Mouse (Mus musculus) forebrain, embryonic 11.5 days (tissue): ENCODE results near the gene As3mt. TPM values are rescaled to one million over a fixed set of nuclear protein-coding genes. Genes with fewer than 3 reads are reported as not detected.
"Not testable (repeated sequence)": the region's sequence is repeated elsewhere in the genome, so short reads cannot be mapped to it uniquely, and the experiment has no call there.

Source experiments
- ATAC-seq: fragments of 200-750 bp; cut with Nextera tagmentation; replicated peaks from 2 replicates; pipeline ENCODE4 v1.8.0; 2017; ENCODE audit warnings: moderate TSS enrichment; ENCODE audit not compliant: low FRiP score
- DNase-seq: peaks from one replicate; pipeline ENCODE4 v3.0.0-alpha.2; 2017; ENCODE audit warnings: low spot score
- H3K27ac ChIP-seq: fragments of 300-500 bp; sonication (generic); 2 replicates; pipeline ENCODE4 v1.5.1; 2014; ENCODE audit warnings: low read depth, low read length
- H3K27me3 ChIP-seq: fragments of 300-500 bp; sonication (generic); 2 replicates; pipeline ENCODE4 v1.6.1; 2014; ENCODE audit warnings: mild to moderate bottlenecking, low read length, mixed read lengths; ENCODE audit not compliant: control insufficient read depth, insufficient read depth
- H3K36me3 ChIP-seq: fragments of 300-500 bp; sonication (generic); 2 replicates; pipeline ENCODE4 v1.6.1; 2014; ENCODE audit warnings: mild to moderate bottlenecking, low read length, moderate library complexity, mixed read lengths; ENCODE audit not compliant: control insufficient read depth, insufficient read depth
- H3K4me1 ChIP-seq: fragments of 300-500 bp; sonication (generic); replicated peaks from 2 replicates; pipeline ENCODE4 v1.6.1; 2014; ENCODE audit warnings: low read length, mixed read lengths; ENCODE audit not compliant: control insufficient read depth, insufficient read depth
- H3K4me2 ChIP-seq: fragments of 300-500 bp; sonication (generic); 2 replicates; pipeline ENCODE4 v1.6.1; 2014; ENCODE audit warnings: low read depth, mild to moderate bottlenecking, low read length, moderate library complexity, mixed read lengths; ENCODE audit not compliant: severe bottlenecking
- H3K4me3 ChIP-seq: fragments of 300-500 bp; sonication (generic); 2 replicates; pipeline ENCODE4 v1.5.1; 2014; ENCODE audit warnings: low read depth, low read length
- H3K9ac ChIP-seq: fragments of 300-500 bp; sonication (generic); 2 replicates; pipeline ENCODE4 v1.6.1; 2014; ENCODE audit warnings: low read length
- H3K9me3 ChIP-seq: fragments of 300-500 bp; sonication (generic); 2 replicates; pipeline ENCODE4 v1.6.1; 2016; ENCODE audit warnings: low read length, mixed read lengths; ENCODE audit not compliant: control insufficient read depth
- WGBS: fragments of 180-500 bp; shearing (Covaris S2); extraction: QIAGEN DNeasy Blood & Tissue Kit; methylation state at CpG from one replicate; pipeline ENCODE4 v1.1.7; 2014; 5-methylcytosine and 5-hydroxymethylcytosine counted together
- polyA plus RNA-seq: library from polyadenylated mRNA; unstranded; fragments of >200 nt; fragmentation: Nextera tagmentation; extraction: Ambion mirVana; gene quantifications from 2 replicates; pipeline ENCODE4 v1.2.1, GENCODE M21; 2014

Gene As3mt
- polyA plus RNA-seq, 1 experiment from 2014 or later = 19.4 TPM

DNA sequence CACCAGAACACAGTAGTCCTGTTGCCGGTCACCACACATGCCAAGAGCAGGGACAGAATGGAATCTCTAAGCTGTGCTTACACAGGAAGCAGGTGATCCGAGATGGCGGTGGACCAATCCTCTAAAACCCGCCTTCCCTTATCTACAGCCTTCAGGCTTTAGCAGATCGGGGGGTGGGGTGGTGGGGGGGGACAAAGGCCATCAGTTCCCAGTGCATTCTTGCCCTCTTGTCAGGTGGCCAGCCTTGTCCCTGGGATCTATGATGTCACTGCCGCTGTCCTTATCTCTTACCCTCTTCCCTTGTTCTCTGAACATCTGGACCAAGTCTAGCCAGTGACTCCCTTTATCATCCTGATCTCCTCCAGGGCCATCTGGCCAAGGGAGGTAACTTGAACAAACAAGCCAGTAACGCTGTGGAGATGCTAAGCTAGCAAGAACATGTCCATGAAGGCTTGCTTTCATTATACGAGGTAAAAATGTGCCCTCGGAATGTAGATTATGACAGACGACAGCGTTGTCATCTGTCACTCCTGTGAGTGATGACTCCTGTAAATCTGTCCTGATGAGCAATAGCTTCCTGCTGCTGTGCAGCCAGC is 20.8 kb downstream of the As3mt start:
- Histone ChIP-seq H3K9me3 (no peaks in the 10 kb centered on the region), H3K27ac (no peak overlapping the region), H3K36me3 (no peaks in the 10 kb centered on the region), H3K4me3 (no peak overlapping the region), H3K27me3 (no peaks in the 10 kb centered on the region), H3K9ac (no peak overlapping the region), H3K4me1 (no peaks in the 10 kb centered on the region), H3K4me2 (no peak overlapping the region)
- DNase-seq (peak; percentile 44), ATAC-seq (no peak)
- 91% methylated on average over 11 of the region's 11 CpGs for WGBS

DNA sequence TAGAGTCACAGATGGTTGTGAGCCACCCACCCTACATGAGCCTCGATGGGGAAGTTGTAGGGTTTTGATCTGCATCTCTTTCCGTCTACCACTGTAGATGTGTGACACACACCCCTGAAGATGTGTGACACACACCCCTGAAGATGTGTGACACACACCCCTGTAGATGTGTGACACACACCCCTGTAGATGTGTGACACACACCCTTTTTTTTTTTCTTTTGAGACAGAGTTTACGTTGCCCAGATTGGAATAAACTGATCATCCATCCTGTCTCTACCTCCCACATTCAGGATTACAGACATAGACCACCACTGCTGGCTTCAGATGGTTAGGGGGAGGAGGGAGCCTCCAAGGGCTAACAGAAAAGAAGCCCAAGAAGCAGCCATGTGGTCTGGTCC is 21.7 kb downstream of the As3mt start:
- H3K27ac ChIP-seq = no peak overlapping the region
- WGBS = 91% methylated on average over 3 of the region's 3 CpGs
- no peak overlapping the region for H3K4me3 ChIP-seq
- ATAC-seq (no peak), DNase-seq (peak; percentile 18)
- no peaks in the 10 kb centered on the region for H3K9me3 ChIP-seq
- H3K4me1 ChIP-seq = no peaks in the 10 kb centered on the region
- no peak overlapping the region for H3K9ac ChIP-seq
- no peak overlapping the region for H3K4me2 ChIP-seq
- no peaks in the 10 kb centered on the region for H3K27me3 ChIP-seq
- no peaks in the 10 kb centered on the region for H3K36me3 ChIP-seq

DNA sequence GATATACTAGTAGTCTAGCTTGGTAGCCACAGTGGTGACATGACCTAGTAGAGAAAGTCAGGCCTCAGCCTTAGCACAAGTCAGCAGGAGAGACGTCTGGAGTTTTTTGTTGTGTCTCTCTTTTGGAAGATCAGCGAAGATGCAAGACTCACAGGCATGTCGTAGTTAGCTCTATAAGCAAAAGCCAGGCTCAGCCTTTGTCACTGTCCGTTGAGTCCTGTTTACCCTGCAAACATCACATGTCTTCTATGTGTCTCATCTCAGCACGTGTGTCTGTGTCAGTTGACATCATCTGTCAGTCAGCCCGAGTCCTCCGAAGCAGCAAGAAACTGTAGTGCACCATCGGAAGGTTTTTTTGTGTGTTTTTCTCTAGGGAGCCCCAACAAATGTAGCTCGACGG is 24.1 kb downstream of the As3mt start:
- WGBS = 93% methylated on average over 10 of the region's 10 CpGs
- DNase-seq = peak; percentile 42
- ATAC-seq = no peak

DNA sequence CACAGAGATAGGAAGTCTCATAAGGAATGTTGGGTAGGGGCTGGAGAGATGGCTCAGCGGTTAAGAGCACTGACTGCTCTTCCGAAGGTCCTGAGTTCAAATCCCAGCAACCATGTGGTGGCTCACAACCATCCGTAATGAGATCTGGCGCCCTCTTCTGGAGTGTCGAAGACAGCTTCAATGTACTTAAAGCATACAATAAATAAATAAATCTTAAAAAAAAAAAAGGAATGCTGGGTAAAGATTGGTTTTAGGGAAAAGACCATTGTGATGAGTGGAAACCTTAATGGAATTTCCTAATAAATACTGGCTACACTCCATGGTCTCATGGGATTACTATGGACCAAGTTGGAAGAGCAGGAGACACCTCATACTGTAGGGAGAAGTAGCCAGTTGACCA is 25.4 kb downstream of the As3mt start:
- H3K36me3 ChIP-seq, H3K27ac ChIP-seq, H3K4me3 ChIP-seq, H3K9me3 ChIP-seq, H3K9ac ChIP-seq, H3K27me3 ChIP-seq, H3K4me2 ChIP-seq, ATAC-seq, H3K4me1 ChIP-seq: not testable (repeated sequence)
- peak; percentile 18 for DNase-seq
- 92% methylated on average over 5 of the region's 5 CpGs for WGBS

More for the DNA sequence above, 24.1 kb downstream of the As3mt start:
- H3K27ac ChIP-seq = no peak overlapping the region
- no peak overlapping the region for H3K4me2 ChIP-seq
- no peak overlapping the region for H3K9ac ChIP-seq
- H3K4me3 ChIP-seq = no peak overlapping the region
- no peaks in the 10 kb centered on the region for H3K4me1 ChIP-seq
- no peaks in the 10 kb centered on the region for H3K36me3 ChIP-seq
- no peaks in the 10 kb centered on the region for H3K27me3 ChIP-seq
- H3K9me3 ChIP-seq = no peaks in the 10 kb centered on the region

- DNase-seq = no peak
- Histone ChIP-seq H3K27me3 (no peaks in the 10 kb centered on the region), H3K4me1 (no peaks in the 10 kb centered on the region), H3K36me3 (no peaks in the 10 kb centered on the region), H3K9me3 (no peaks in the 10 kb centered on the region), H3K27ac (no peak overlapping the region), H3K9ac (no peak overlapping the region), H3K4me3 (no peak overlapping the region), H3K4me2 (no peak overlapping the region)
- ATAC-seq = no peak
- WGBS = 89% methylated on average over 7 of the region's 7 CpGs
Measured at GRCm38 (mm10) chr19:46733626-46734025, 26.4 kb downstream of the As3mt start.

GRCm38 (mm10) chr19:46735241-46735640 is 28.0 kb downstream of the As3mt start:
- H3K4me3 ChIP-seq = no peak overlapping the region
- no peaks in the 10 kb centered on the region for H3K36me3 ChIP-seq
- DNase-seq (peak; percentile 17), ATAC-seq (no peak)
- no peak overlapping the region for H3K9ac ChIP-seq
- 71% methylated on average over 5 of the region's 5 CpGs for WGBS
- H3K9me3 ChIP-seq = no peaks in the 10 kb centered on the region
- H3K4me1 ChIP-seq = no peaks in the 10 kb centered on the region
- H3K4me2 ChIP-seq = no peak overlapping the region
- H3K27me3 ChIP-seq = no peaks in the 10 kb centered on the region
- H3K27ac ChIP-seq = no peak overlapping the region

GRCm38 (mm10) chr19:46737106-46737505 is 29.8 kb downstream of the As3mt start:
- no peaks in the 10 kb centered on the region for H3K27me3 ChIP-seq
- ATAC-seq (no peak), DNase-seq (no peak)

DNA sequence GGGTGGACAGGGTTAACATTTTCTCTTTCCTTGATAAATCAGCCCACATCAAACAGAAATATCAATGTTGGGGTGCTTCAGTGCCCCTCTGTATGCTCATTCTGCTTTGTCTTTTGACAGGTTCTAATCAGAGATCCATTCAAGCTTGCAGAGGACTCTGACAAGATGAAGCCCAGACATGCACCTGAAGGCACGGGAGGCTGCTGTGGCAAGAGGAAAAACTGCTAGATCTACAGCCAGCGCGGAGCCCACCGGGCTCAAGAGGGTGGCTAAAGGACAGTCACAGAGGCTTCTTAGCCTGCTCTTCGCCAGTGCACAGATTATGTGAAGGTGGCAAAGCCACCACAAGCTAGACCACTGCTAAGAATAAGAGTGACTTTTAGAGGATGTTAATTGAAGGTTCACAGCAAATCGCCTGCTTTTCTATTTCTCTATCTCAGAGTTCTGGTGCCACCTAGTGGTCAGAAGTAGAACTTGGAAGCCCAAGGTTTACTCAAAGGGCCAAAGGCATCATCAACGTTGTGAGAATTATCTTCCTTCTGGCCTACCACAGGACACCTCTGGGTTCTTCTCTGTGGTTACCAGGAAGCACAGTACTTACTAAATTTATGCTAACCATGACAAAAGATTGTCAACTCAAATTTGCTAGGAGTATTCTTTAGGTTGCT is 33.2 kb downstream of the As3mt start:
- Histone ChIP-seq H3K4me3 (no peak overlapping the region), H3K36me3 (no peaks in the 10 kb centered on the region), H3K27ac (no peak overlapping the region), H3K4me2 (no peak overlapping the region), H3K27me3 (no peaks in the 10 kb centered on the region), H3K9me3 (no peaks in the 10 kb centered on the region), H3K4me1 (no peaks in the 10 kb centered on the region), H3K9ac (no peak overlapping the region)
- ATAC-seq = no peak
- 52% methylated on average over 7 of the region's 7 CpGs for WGBS
- peak; percentile 57 for DNase-seq

More at GRCm38 (mm10) chr19:46737106-46737505, 29.8 kb downstream of the As3mt start:
- H3K4me2 ChIP-seq = no peak overlapping the region
- no peak overlapping the region for H3K9ac ChIP-seq
- no peaks in the 10 kb centered on the region for H3K36me3 ChIP-seq
- H3K4me3 ChIP-seq = no peak overlapping the region
- H3K9me3 ChIP-seq = no peaks in the 10 kb centered on the region
- no peaks in the 10 kb centered on the region for H3K4me1 ChIP-seq
- 87% methylated on average over 7 of the region's 7 CpGs for WGBS
- no peak overlapping the region for H3K27ac ChIP-seq

GRCm38 (mm10) chr19:46741574-46741973 is 34.3 kb downstream of the As3mt start:
- H3K27me3 ChIP-seq = no peaks in the 10 kb centered on the region
- no peaks in the 10 kb centered on the region for H3K9me3 ChIP-seq
- H3K9ac ChIP-seq = no peak overlapping the region
- no peak overlapping the region for H3K4me2 ChIP-seq
- WGBS = 44% methylated on average over 6 of the region's 6 CpGs
- no peaks in the 10 kb centered on the region for H3K4me1 ChIP-seq
- no peaks in the 10 kb centered on the region for H3K36me3 ChIP-seq
- no peak for ATAC-seq
- no peak for DNase-seq
- no peak overlapping the region for H3K4me3 ChIP-seq
- no peak overlapping the region for H3K27ac ChIP-seq
